Mouse (Mus musculus) MEL (cell line): Measurements from ENCODE around the gene Pik3cd.

Experiments used
- CHD2 ChIP-seq: IDR thresholded peaks from 2 replicates; pipeline ENCODE4 v1.6.1; 2011; ENCODE audit warnings: low read length, improper control_type of control experiment
- CTCF ChIP-seq, 3 experiments: IDR thresholded peaks in 2 of 3; conservative IDR thresholded peaks in 1 of 3; 2 replicates each; pipeline ENCODE4 v1.5.1; 2011 to 2012; ENCODE audit warnings: low read length in 3 of 3, low read depth in 2 of 3, mild to moderate bottlenecking in 2 of 3, improper control_type of control experiment in 1 of 3, inconsistent platforms in 1 of 3, mixed read lengths in 1 of 3, moderate library complexity in 1 of 3; ENCODE audit not compliant: control insufficient read depth in 1 of 3, insufficient read depth in 1 of 3, poor library complexity in 1 of 3, severe bottlenecking in 1 of 3
- ELF1 ChIP-seq: IDR thresholded peaks from 2 replicates; pipeline ENCODE4 v1.6.1; 2014; ENCODE audit warnings: low read depth, mild to moderate bottlenecking, inconsistent platforms, low read length, improper control_type of control experiment, moderate library complexity
- EP300 ChIP-seq, 2 experiments: IDR thresholded peaks; 2 replicates each; pipeline ENCODE4 v1.6.1; 2011; ENCODE audit warnings: improper control_type of control experiment in 2 of 2, low read length in 2 of 2, low read depth in 1 of 2, mild to moderate bottlenecking in 1 of 2
- GATA1 ChIP-seq: IDR thresholded peaks from 2 replicates; pipeline ENCODE4 v1.6.1; 2011; ENCODE audit warnings: low read depth, low read length, improper control_type of control experiment
- JUND ChIP-seq: IDR thresholded peaks from 2 replicates; pipeline ENCODE4 v1.6.1; 2011; ENCODE audit warnings: low read depth, mild to moderate bottlenecking, improper control_type of control experiment, low read length
- MXI1 ChIP-seq: IDR thresholded peaks from 2 replicates; pipeline ENCODE4 v1.6.1; 2011; ENCODE audit warnings: mild to moderate bottlenecking, low read depth, low read length, improper control_type of control experiment
- MYC ChIP-seq: IDR thresholded peaks from 2 replicates; pipeline ENCODE4 v1.6.1; 2011; ENCODE audit warnings: low read depth, mild to moderate bottlenecking, low read length, improper control_type of control experiment, moderate library complexity
- POLR2A ChIP-seq, 2 experiments: IDR thresholded peaks; 2 replicates each; pipeline ENCODE4 v1.6.1; 2011 to 2012; ENCODE audit warnings: low read length in 2 of 2, mild to moderate bottlenecking in 2 of 2, control low read depth in 1 of 2, improper control_type of control experiment in 1 of 2, low read depth in 1 of 2, moderate library complexity in 1 of 2; ENCODE audit not compliant: control insufficient read depth in 1 of 2, insufficient read depth in 1 of 2, poor library complexity in 1 of 2
- TAL1 ChIP-seq: IDR thresholded peaks from 2 replicates; pipeline ENCODE4 v1.6.1; 2012; ENCODE audit warnings: mild to moderate bottlenecking, inconsistent platforms, low read length, moderate library complexity, mixed read lengths
- UBTF ChIP-seq: IDR thresholded peaks from 2 replicates; pipeline ENCODE4 v1.6.1; 2012; ENCODE audit warnings: low read depth, mild to moderate bottlenecking, inconsistent platforms, low read length, improper control_type of control experiment, moderate library complexity, borderline replicate concordance; ENCODE audit not compliant: insufficient read depth
- USF2 ChIP-seq, 2 experiments: IDR thresholded peaks; 2 replicates each; pipeline ENCODE4 v1.6.1; 2011 to 2012; ENCODE audit warnings: improper control_type of control experiment in 2 of 2, low read length in 2 of 2, borderline replicate concordance in 1 of 2, inconsistent platforms in 1 of 2, low read depth in 1 of 2, mild to moderate bottlenecking in 1 of 2; ENCODE audit not compliant: insufficient read depth in 1 of 2

- TF ChIP-seq CTCF (IDR thresholded peaks at IDR 0.05 in 2 of 3, conservative IDR thresholded peaks at IDR 0.05 in 1 of 3; ENCODE audit: control insufficient read depth in 1 of 3, insufficient read depth in 1 of 3, low read depth in 2 of 3, low read length in 3 of 3, poor library complexity in 1 of 3, severe bottlenecking in 1 of 3) (no peak), EP300 (IDR thresholded peaks at IDR 0.05; ENCODE audit: low read depth in 1 of 2, low read length in 2 of 2) (no peak), TAL1 (no peak), MYC (no peak), POLR2A (IDR thresholded peaks at IDR 0.05; ENCODE audit: control insufficient read depth in 1 of 2, insufficient read depth in 1 of 2, low read depth in 1 of 2, low read length in 2 of 2, poor library complexity in 1 of 2) (no peak), CHD2 (no peak), GATA1 (no peak), MXI1 (no peak), UBTF (no peak), ELF1 (no peak), JUND (no peak), USF2 (IDR thresholded peaks at IDR 0.05; ENCODE audit: borderline replicate concordance in 1 of 2, insufficient read depth in 1 of 2, low read depth in 1 of 2, low read length in 2 of 2) (no peak)
Observed at GRCm38 (mm10) chr4:149674814-149675377, 27.5 kb downstream of the Pik3cd start.
